ENCODE assay signal across 21 mouse cellular contexts in the genomic region with DNA sequence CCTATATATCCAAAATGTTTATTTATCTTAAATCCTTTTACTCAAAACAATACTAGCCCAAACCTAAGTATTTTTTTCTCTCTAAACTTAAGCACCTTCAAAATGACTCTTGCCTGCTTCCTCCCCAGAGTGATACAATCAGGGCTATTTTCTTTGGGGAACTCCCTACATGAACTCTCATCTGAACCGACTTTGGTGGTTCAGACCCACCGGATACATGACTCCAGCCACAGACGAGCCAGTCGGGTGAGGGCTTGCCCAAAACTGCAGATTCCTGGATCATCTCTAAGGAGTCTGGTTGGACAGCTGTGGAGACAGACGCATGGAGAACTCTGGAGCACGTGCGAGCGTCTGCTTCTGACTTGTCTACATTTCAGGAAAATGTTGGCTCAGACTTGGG. TPM values are rescaled to one million over a fixed set of nuclear protein-coding genes. Genes with fewer than 3 reads are reported as not detected.
"Had no signal": no experiment of that assay in that cellular context is flagged by ENCODE, and none has a peak within 500 bp of the region (broad histone marks: within the 10 kb centered on the region; RNA-seq: fewer than 3 reads in every experiment).

No protein-coding gene starts in this region.

- H3K27me3 ChIP-seq: limb, embryonic 13.5 days; liver, embryonic 13.5 days; midbrain, embryonic 12.5 days; midbrain, embryonic 15.5 days; neural tube, embryonic 12.5 days; neural tube, embryonic 15.5 days had no signal

- ATAC-seq: midbrain, embryonic 15.5 days had no signal

- DNase-seq: kidney, adult 8-10 months; kidney, postnatal 14 days; kidney, postnatal 4 days; liver, embryonic 13.5 days; lung, adult 2 months; retina, postnatal 1 day; right cerebral cortex, postnatal 25 days; spleen, adult 18-20 months; thymus, adult 18-20 months; thymus, postnatal 36 days had no signal

- H3K36me3 ChIP-seq: limb, embryonic 10.5 days; limb, embryonic 13.5 days; liver, embryonic 13.5 days; midbrain, embryonic 12.5 days; midbrain, embryonic 15.5 days; neural tube, embryonic 12.5 days; neural tube, embryonic 15.5 days had no signal

RNA-seq across cellular contexts. Expression of gene Tmprss4, which starts 25.5 kb away (rescaled TPM):
- total RNA-seq: layer of hippocampus, adult 18-20 months; layer of hippocampus, postnatal 14 days had no signal
- polyA plus RNA-seq: midbrain, embryonic 12.5 days; midbrain, embryonic 15.5 days; neural tube, embryonic 15.5 days had no signal

RNA-seq across cellular contexts. Expression of gene BC049352, which starts 47.6 kb away (rescaled TPM):
- total RNA-seq: megakaryocyte, adult 5-6 weeks had no signal
- polyA plus RNA-seq: kidney, embryonic 16.5 days; limb, embryonic 10.5 days; limb, embryonic 13.5 days; lung, adult 2 months; midbrain, embryonic 12.5 days; midbrain, embryonic 15.5 days; neural tube, embryonic 12.5 days; neural tube, embryonic 15.5 days; stomach, embryonic 16.5 days had no signal
